Mouse (Mus musculus): ENCODE measurements around the gene Hoxc9.

The Hoxc9 gene

GRCm38 (mm10) chr15:103014166-103015008, 38.1 kb downstream of the Hoxc9 start:
- in situ Hi-C loops (cut with MboI; ENCODE audit: unreplicated experiment in 2 of 2) = loop anchor here in 1 of 2 experiments (5.0 kb wide), 1 partner anchor 158 kb away; no protein-coding TSS in a partner anchor

- in situ Hi-C loops (cut with MboI; ENCODE audit: unreplicated experiment in 2 of 2) = no loop called here
These were observed 38.8 kb downstream of the Hoxc9 start for GRCm38 (mm10) chr15:103015009-103015399.

GRCm38 (mm10) chr15:103015406-103016166, 39.3 kb downstream of the Hoxc9 start:
- in situ Hi-C loops (cut with MboI; ENCODE audit: unreplicated experiment in 2 of 2) = no loop called here

- in situ Hi-C loops (cut with MboI; ENCODE audit: unreplicated experiment in 2 of 2) = no loop called here
These were observed 42.4 kb downstream of the Hoxc9 start, which contains the start of gene Hoxc4 for GRCm38 (mm10) chr15:103018636-103019035. TSS of gene Hoxc4 (plus strand) at chr15:103018934.

GRCm38 (mm10) chr15:103020899-103021418, 44.7 kb downstream of the Hoxc9 start:
- in situ Hi-C loops (cut with MboI; ENCODE audit: unreplicated experiment in 2 of 2) = no loop called here

- in situ Hi-C loops (cut with MboI; ENCODE audit: unreplicated experiment in 2 of 2) = no loop called here
These were observed 45.3 kb downstream of the Hoxc9 start for GRCm38 (mm10) chr15:103021544-103021943.

- in situ Hi-C loops (cut with MboI; ENCODE audit: unreplicated experiment in 2 of 2) = no loop called here
These were observed 47.9 kb downstream of the Hoxc9 start for GRCm38 (mm10) chr15:103024131-103024530.

- in situ Hi-C loops (cut with MboI; ENCODE audit: unreplicated experiment in 2 of 2) = no loop called here
These were observed 51.3 kb downstream of the Hoxc9 start for GRCm38 (mm10) chr15:103027266-103028235.

GRCm38 (mm10) chr15:103028916-103029512, 52.8 kb downstream of the Hoxc9 start:
- in situ Hi-C loops (cut with MboI; ENCODE audit: unreplicated experiment in 2 of 2) = no loop called here

GRCm38 (mm10) chr15:103030142-103030541, 53.9 kb downstream of the Hoxc9 start:
- in situ Hi-C loops (cut with MboI; ENCODE audit: unreplicated experiment in 2 of 2) = no loop called here

- in situ Hi-C loops (cut with MboI; ENCODE audit: unreplicated experiment in 2 of 2) = no loop called here
These were observed 55.9 kb downstream of the Hoxc9 start for GRCm38 (mm10) chr15:103032167-103032566.

GRCm38 (mm10) chr15:103032646-103033575, 56.7 kb downstream of the Hoxc9 start:
- in situ Hi-C loops (cut with MboI; ENCODE audit: unreplicated experiment in 2 of 2) = no loop called here

- in situ Hi-C loops (cut with MboI; ENCODE audit: unreplicated experiment in 2 of 2) = no loop called here
These were observed 58.0 kb downstream of the Hoxc9 start for GRCm38 (mm10) chr15:103034043-103034806.
